Mouse (Mus musculus): ENCODE measurements around the gene Gm11127.

DNA sequence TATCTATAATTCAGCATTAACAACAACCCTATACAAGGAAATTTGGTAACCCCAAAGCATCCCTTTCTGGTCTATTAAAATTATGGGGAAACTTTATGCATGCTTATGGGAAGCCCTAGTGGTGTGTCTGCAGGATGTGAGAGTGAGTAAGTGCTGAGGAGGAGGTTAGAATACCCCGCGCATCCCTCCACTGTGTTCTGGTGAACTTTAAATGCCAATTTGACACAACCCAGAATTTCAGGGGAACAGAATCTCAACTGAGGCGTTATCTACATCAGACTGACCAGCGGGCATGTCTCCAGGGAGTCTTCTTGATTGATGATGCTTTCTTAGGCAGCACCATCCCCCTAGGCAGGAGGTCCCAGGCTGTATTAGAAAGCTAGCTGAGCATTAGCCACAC, 32.3 kb downstream of the Gm11127 start:
- TF ChIP-seq CTCF (IDR thresholded peaks at IDR 0.05; ENCODE audit: low read depth) (no peak), EP300 (IDR thresholded peaks at IDR 0.05; ENCODE audit: low read depth) (no peak)

Data from liver, embryonic 14.5 days (tissue).